Mouse (Mus musculus): ENCODE measurements around the gene Pard3b.

GRCm38 (mm10) chr1:62181638-62182037 is 543.0 kb downstream of the Pard3b start:
- TF ChIP-seq POLR2A (IDR thresholded peaks at IDR 0.05; ENCODE audit: low read depth, low read length): no peak
- TF ChIP-seq CTCF (conservative IDR thresholded peaks at IDR 0.05; ENCODE audit: insufficient read depth, insufficient read length, low read depth, low read length): no peak

Data from kidney, adult 2 months (tissue).